Mouse (Mus musculus) liver, embryonic 12.5 days (tissue): ENCODE data around the gene Tmem258. TPM values are rescaled to one million over a fixed set of nuclear protein-coding genes. Genes with fewer than 3 reads are reported as not detected.
A peak's percentile ranks its signal among the peaks of the same experiment; 100 is the strongest.
"Not testable (repeated sequence)": the region's sequence is repeated elsewhere in the genome, so short reads cannot be mapped to it uniquely, and the experiment has no call there.

ENCODE experiments used
- ATAC-seq: fragments of 200-750 bp; cut with Nextera tagmentation; 2 replicates; pipeline ENCODE4 v1.8.0; 2017; ENCODE audit warnings: moderate number of reproducible peaks, mild to moderate bottlenecking, moderate library complexity
- H3K27ac ChIP-seq: fragments of 300-500 bp; sonication (generic); 2 replicates; pipeline ENCODE4 v1.5.1; 2016; ENCODE audit warnings: mild to moderate bottlenecking
- H3K27me3 ChIP-seq: fragments of 300-500 bp; sonication (generic); replicated peaks from 2 replicates; pipeline ENCODE4 v1.6.1; 2016; ENCODE audit warnings: mild to moderate bottlenecking, moderate library complexity
- H3K36me3 ChIP-seq: fragments of 300-500 bp; sonication (generic); 2 replicates; pipeline ENCODE4 v1.6.1; 2016; ENCODE audit warnings: mild to moderate bottlenecking, moderate library complexity
- H3K4me1 ChIP-seq: fragments of 300-500 bp; sonication (generic); 2 replicates; pipeline ENCODE4 v1.6.1; 2016
- H3K4me2 ChIP-seq: fragments of 300-500 bp; sonication (generic); 2 replicates; pipeline ENCODE4 v1.6.1; 2016; ENCODE audit warnings: mild to moderate bottlenecking, moderate library complexity
- H3K4me3 ChIP-seq: fragments of 300-500 bp; sonication (generic); 2 replicates; pipeline ENCODE4 v1.5.1; 2016; ENCODE audit warnings: mild to moderate bottlenecking, moderate library complexity
- H3K9ac ChIP-seq: fragments of 300-500 bp; sonication (generic); 2 replicates; pipeline ENCODE4 v1.6.1; 2016; ENCODE audit warnings: mild to moderate bottlenecking, moderate library complexity
- H3K9me3 ChIP-seq: fragments of 300-500 bp; sonication (generic); replicated peaks from 2 replicates; pipeline ENCODE4 v1.6.1; 2016; ENCODE audit warnings: mild to moderate bottlenecking, moderate library complexity
- WGBS: fragments of 180-500 bp; shearing (Covaris S2); methylation state at CpG from one replicate; pipeline ENCODE4 v1.1.7; 2016; ENCODE audit not compliant: insufficient replicate concordance; 5-methylcytosine and 5-hydroxymethylcytosine counted together
- polyA plus RNA-seq: library from polyadenylated mRNA; unstranded; fragments of >200 nt; fragmentation: Nextera tagmentation; extraction: Ambion mirVana; gene quantifications from 2 replicates; pipeline ENCODE4 v1.2.1, GENCODE M21; 2016

The Tmem258 gene
- polyA plus RNA-seq: 350 and 353 TPM in 2 replicates

GRCm38 (mm10) chr19:10203848-10204615 lies at the start of gene Tmem258, which contains the start of gene Fen1:
Tmem258 (plus strand) TSS chr19:10204014.
Fen1 (minus strand) TSS chr19:10204169.
- Histone ChIP-seq H3K27me3 (no peaks in the 10 kb centered on the region), H3K4me2 (peak within 1 kb of the TSS; percentile 80), H3K4me1 (peaks cover 48% of the 10 kb centered on the region), H3K4me3 (peak within 1 kb of the TSS; percentile 97), H3K9me3 (no peaks in the 10 kb centered on the region), H3K27ac (peak within 1 kb of the TSS; percentile 97), H3K36me3 (peaks cover 67% of the 10 kb centered on the region), H3K9ac (peak within 1 kb of the TSS; percentile 97)
- ATAC-seq: peak; percentile 83
- under 1% methylated on average over 40 of the region's 40 CpGs for WGBS

- no peak for ATAC-seq
- Histone ChIP-seq H3K36me3 (no peaks in the 10 kb centered on the region), H3K27me3 (no peaks in the 10 kb centered on the region), H3K4me3 (no peak overlapping the region), H3K27ac (no peak overlapping the region), H3K9me3 (no peaks in the 10 kb centered on the region; the same call in 1 of the 2 replicates), H3K4me2 (no peak overlapping the region), H3K9ac (no peak overlapping the region), H3K4me1 (no peaks in the 10 kb centered on the region)
- WGBS: 61% methylated on average over 2 of the region's 2 CpGs
Observed at GRCm38 (mm10) chr19:10157725-10158124, 46.1 kb upstream of the Tmem258 start.

DNA sequence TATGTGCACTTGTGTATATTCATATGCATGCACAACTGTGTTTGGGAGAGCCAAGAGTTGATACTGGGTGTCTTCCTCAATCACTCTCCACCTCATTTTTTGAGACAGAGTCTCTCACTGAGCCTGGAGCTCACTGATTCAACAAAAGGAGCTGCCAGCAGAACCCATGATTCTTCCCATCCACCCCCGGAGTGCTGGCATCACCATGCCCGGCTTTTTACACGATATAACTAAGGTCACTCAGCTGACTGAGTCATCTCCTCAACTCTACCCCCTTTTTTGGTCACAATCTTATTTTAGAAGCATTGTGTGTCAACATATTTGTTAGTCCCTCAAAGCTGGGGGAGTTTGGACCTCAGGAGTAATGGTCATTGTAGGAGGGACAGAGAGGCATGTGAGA lies 39.9 kb upstream of the Tmem258 start:
- no peak for ATAC-seq
- WGBS: 78% methylated on average over 3 of the region's 3 CpGs
- no peak overlapping the region for H3K4me2 ChIP-seq

GRCm38 (mm10) chr19:10165928-10166327 lies 37.9 kb upstream of the Tmem258 start:
- H3K4me1 ChIP-seq: peaks cover 16% of the 10 kb centered on the region
- H3K36me3 ChIP-seq, H3K9me3 ChIP-seq, H3K27me3 ChIP-seq, H3K9ac ChIP-seq, H3K4me2 ChIP-seq, H3K4me3 ChIP-seq, H3K27ac ChIP-seq, ATAC-seq: not testable (repeated sequence)
- 70% methylated on average over 4 of the region's 4 CpGs for WGBS

More for the DNA sequence above, 39.9 kb upstream of the Tmem258 start:
- H3K9me3 ChIP-seq: no peaks in the 10 kb centered on the region
- H3K4me3 ChIP-seq: no peak overlapping the region
- no peaks in the 10 kb centered on the region; the same call in 1 of the 2 replicates for H3K4me1 ChIP-seq
- H3K9ac ChIP-seq: no peak overlapping the region
- H3K27me3 ChIP-seq: no peaks in the 10 kb centered on the region
- H3K27ac ChIP-seq: no peak overlapping the region
- no peaks in the 10 kb centered on the region for H3K36me3 ChIP-seq

GRCm38 (mm10) chr19:10167112-10167511 lies 36.7 kb upstream of the Tmem258 start:
- no peak overlapping the region for H3K4me2 ChIP-seq
- no peak overlapping the region for H3K27ac ChIP-seq
- H3K4me3 ChIP-seq: no peak overlapping the region
- no peak for ATAC-seq
- no peak overlapping the region for H3K9ac ChIP-seq
- 52% methylated on average over 4 of the region's 4 CpGs for WGBS
- H3K36me3 ChIP-seq: no peaks in the 10 kb centered on the region
- H3K4me1 ChIP-seq: peaks cover 28% of the 10 kb centered on the region
- no peaks in the 10 kb centered on the region for H3K27me3 ChIP-seq
- H3K9me3 ChIP-seq: no peaks in the 10 kb centered on the region

- 89% methylated on average over 1 of the region's 1 CpGs for WGBS
- Histone ChIP-seq H3K36me3 (no peaks in the 10 kb centered on the region), H3K27me3 (no peaks in the 10 kb centered on the region), H3K4me3 (no peak overlapping the region), H3K9me3 (no peaks in the 10 kb centered on the region), H3K4me1 (peaks cover 37% of the 10 kb centered on the region), H3K27ac (no peak overlapping the region), H3K4me2 (no peak overlapping the region), H3K9ac (no peak overlapping the region)
- ATAC-seq: no peak
Observed at GRCm38 (mm10) chr19:10167951-10168350, 35.9 kb upstream of the Tmem258 start.

DNA sequence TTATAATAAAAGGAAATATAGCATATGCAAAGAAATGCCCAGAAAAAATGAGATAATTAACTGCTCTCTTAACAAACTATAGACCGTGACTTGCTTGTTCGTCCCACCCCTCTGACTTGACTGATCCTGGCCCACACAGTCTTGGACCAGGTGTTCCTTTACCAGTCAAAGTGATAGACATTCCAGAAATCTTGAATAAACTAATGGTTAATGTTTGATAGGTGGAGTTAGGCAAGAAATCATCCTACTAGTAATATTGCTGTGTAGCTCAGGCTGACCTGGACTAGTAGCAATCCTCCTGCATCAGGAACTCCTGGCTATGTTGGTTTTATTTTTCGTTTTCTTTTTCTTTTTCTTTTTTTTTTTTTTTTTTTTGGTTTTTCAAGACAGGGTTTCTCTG lies 35.4 kb upstream of the Tmem258 start:
- 72% methylated on average over 3 of the region's 3 CpGs for WGBS

GRCm38 (mm10) chr19:10169179-10169578 lies 34.6 kb upstream of the Tmem258 start:
- no peaks in the 10 kb centered on the region for H3K36me3 ChIP-seq
- no peaks in the 10 kb centered on the region for H3K27me3 ChIP-seq
- H3K9ac ChIP-seq: no peak overlapping the region
- H3K4me3 ChIP-seq: no peak overlapping the region
- H3K4me1 ChIP-seq: peaks cover 49% of the 10 kb centered on the region
- H3K27ac ChIP-seq: peak overlapping the region; percentile 70
- ATAC-seq: peak; percentile 64
- H3K9me3 ChIP-seq: no peaks in the 10 kb centered on the region
- H3K4me2 ChIP-seq: 0 out of 2 replicates have a peak overlapping the region, but pooled peaks have one; percentile 1

More for the DNA sequence above, 35.4 kb upstream of the Tmem258 start:
- H3K4me2 ChIP-seq: no peak overlapping the region
- no peaks in the 10 kb centered on the region for H3K36me3 ChIP-seq
- no peaks in the 10 kb centered on the region for H3K27me3 ChIP-seq
- H3K9me3 ChIP-seq: no peaks in the 10 kb centered on the region
- no peak overlapping the region for H3K27ac ChIP-seq
- no peak overlapping the region for H3K9ac ChIP-seq
- peaks cover 41% of the 10 kb centered on the region for H3K4me1 ChIP-seq
- no peak for ATAC-seq
- no peak overlapping the region for H3K4me3 ChIP-seq

DNA sequence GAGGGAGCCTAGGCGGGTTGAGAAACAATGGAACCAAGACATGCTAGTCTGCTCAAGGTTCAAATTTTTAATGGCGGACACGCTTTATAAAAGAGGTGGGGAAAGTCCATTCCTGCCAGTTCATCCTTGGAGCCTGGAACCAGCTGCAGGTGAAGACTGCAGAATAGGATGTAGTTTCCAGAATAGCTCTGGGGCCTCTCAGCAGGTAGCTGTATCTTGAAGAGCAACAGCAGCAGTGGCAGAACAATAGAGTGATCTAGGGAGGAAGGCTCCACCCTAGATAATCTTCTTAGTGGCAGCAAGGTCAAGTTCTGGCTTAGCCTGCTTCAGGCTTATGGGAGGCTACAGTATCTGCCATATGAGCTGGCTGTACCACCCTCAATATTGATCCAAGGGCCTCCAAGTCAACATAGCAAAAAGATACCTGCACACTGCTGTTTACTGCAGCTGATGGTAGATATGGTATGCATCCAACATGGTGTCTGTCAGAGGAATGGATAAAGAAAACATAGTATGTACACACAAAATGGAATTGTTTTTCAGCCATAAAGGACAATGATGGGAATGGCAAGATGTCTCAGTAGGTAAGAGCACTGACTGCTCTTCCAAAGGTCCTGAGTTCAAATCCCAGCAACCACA lies 34.0 kb upstream of the Tmem258 start:
- H3K36me3 ChIP-seq, ATAC-seq, H3K27me3 ChIP-seq, H3K4me3 ChIP-seq, H3K9me3 ChIP-seq, H3K9ac ChIP-seq: not testable (repeated sequence)
- 78% methylated on average over 3 of the region's 3 CpGs for whole genome bisulfite sequencing
- Histone ChIP-seq H3K4me2 (0 out of 2 replicates have a peak overlapping the region, but pooled peaks have one; percentile 1), H3K27ac (peak overlapping the region; percentile 70), H3K4me1 (peaks cover 55% of the 10 kb centered on the region)

- Histone ChIP-seq H3K27ac (peak overlapping the region; percentile 92; the same call in 1 of the 2 replicates), H3K9me3 (no peaks in the 10 kb centered on the region), H3K4me2 (no peak overlapping the region), H3K36me3 (no peaks in the 10 kb centered on the region), H3K4me3 (no peak overlapping the region), H3K27me3 (no peaks in the 10 kb centered on the region), H3K4me1 (peaks cover 60% of the 10 kb centered on the region), H3K9ac (no peak overlapping the region)
- 68% methylated on average over 1 of the region's 1 CpGs for WGBS
- no peak for ATAC-seq
Observed at GRCm38 (mm10) chr19:10170466-10170865, 33.3 kb upstream of the Tmem258 start.

GRCm38 (mm10) chr19:10171359-10171758 lies 32.5 kb upstream of the Tmem258 start:
- H3K9ac ChIP-seq: no peak overlapping the region
- H3K9me3 ChIP-seq: no peaks in the 10 kb centered on the region
- H3K4me2 ChIP-seq: no peak overlapping the region
- peaks cover 60% of the 10 kb centered on the region for H3K4me1 ChIP-seq
- H3K36me3 ChIP-seq: no peaks in the 10 kb centered on the region
- 64% methylated on average over 7 of the region's 7 CpGs for WGBS
- H3K4me3 ChIP-seq: no peak overlapping the region
- no peaks in the 10 kb centered on the region for H3K27me3 ChIP-seq
- ATAC-seq: no peak
- peak overlapping the region; percentile 92 for H3K27ac ChIP-seq

- H3K9ac ChIP-seq: no peak overlapping the region
- H3K4me1 ChIP-seq: peaks cover 64% of the 10 kb centered on the region
- 0 out of 2 replicates have a peak, but pooled peaks have one; percentile 16 for ATAC-seq
- no peaks in the 10 kb centered on the region for H3K36me3 ChIP-seq
- H3K9me3 ChIP-seq: no peaks in the 10 kb centered on the region
- peak overlapping the region; percentile 92 for H3K27ac ChIP-seq
- H3K4me2 ChIP-seq: 0 out of 2 replicates have a peak overlapping the region, but pooled peaks have one; percentile 1
- H3K4me3 ChIP-seq: no peak overlapping the region
- no peaks in the 10 kb centered on the region for H3K27me3 ChIP-seq
Observed at GRCm38 (mm10) chr19:10171846-10172245, 32.0 kb upstream of the Tmem258 start.
